Mouse (Mus musculus) gastrocnemius, adult 2 months (tissue): ENCODE measurements around the gene Marveld3. TPM values are rescaled to one million over a fixed set of nuclear protein-coding genes. Genes with fewer than 3 reads are reported as not detected.

Experiments used
- DNase-seq: peaks from one replicate; pipeline ENCODE4 v3.0.0; 2022
- H3K27ac ChIP-seq: fragments of 200-600 bp; 2 replicates; pipeline ENCODE4 v1.8.1; 2022; ENCODE audit warnings: mild to moderate bottlenecking
- H3K4me3 ChIP-seq: fragments of 200-600 bp; 2 replicates; pipeline ENCODE4 v1.8.1; 2022; ENCODE audit warnings: mild to moderate bottlenecking, moderate library complexity
- CTCF ChIP-seq: fragments of 200-600 bp; IDR thresholded peaks from 2 replicates; pipeline ENCODE4 v1.8.1; 2022; ENCODE audit warnings: antibody characterized with exemption, mild to moderate bottlenecking, moderate library complexity
- intact Hi-C: fragments of 180-260 bp; cut with DNase I; formaldehyde crosslinking; loops from one replicate; pipeline ENCODE4 v1.15.1; 2025
- long read RNA-seq, 2 experiments: library from polyadenylated mRNA; stranded (forward); transcript quantifications; one replicate each; pipeline ENCODE4 v2.0.0; 2021
- total RNA-seq, 2 experiments: library from RNA; stranded (reverse); gene quantifications; 2 replicates each; pipeline ENCODE4 v1.2.3; 2021

The Marveld3 gene
- total RNA-seq, result not detected
- long read RNA-seq, experiment 1, result 0 reads
- long read RNA-seq, experiment 2, result 0 reads

- peak; percentile 64 for TF ChIP-seq CTCF
- H3K27ac ChIP-seq, result no peak within 1 kb of the TSS
- H3K4me3 ChIP-seq, result peak within 1 kb of the TSS; percentile 64
- intact Hi-C loops, result no loop called here
- peak; percentile 48 for DNase-seq
Observed at GRCm38 (mm10) chr8:109961693-109962367, at the start of gene Marveld3. Marveld3 (minus strand) TSS chr8:109962203.

- intact Hi-C loops, result loop anchor here (5.0 kb wide), 1 partner anchor 61 kb away; no protein-coding TSS in a partner anchor
- Histone ChIP-seq H3K27ac (no peak overlapping the region), H3K4me3 (no peak overlapping the region)
- peak; percentile 51 for DNase-seq
- peak; percentile 67 for TF ChIP-seq CTCF
Observed at GRCm38 (mm10) chr8:110010868-110011267, 48.9 kb upstream of the Marveld3 start.

DNA sequence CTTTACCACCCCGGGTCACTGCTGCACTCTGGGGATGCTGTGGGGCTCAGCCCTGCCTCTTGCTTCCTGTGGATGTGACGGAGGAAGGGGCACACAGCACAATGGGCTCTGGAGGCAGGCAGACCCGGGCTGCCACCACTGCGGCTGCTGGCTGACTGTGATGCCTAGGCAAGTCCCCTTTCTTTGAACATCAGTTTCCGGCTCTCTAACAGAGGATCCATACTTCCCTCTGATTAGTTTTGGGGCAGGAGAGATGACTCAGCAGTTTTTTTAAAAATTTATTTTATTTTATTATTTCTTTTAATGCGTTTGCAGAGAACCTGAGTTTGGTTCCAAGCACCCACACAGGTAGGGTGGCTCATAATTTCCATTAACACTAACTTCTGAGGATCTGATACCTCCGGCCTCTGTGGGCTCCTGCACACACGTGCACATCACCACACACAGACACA lies 47.0 kb upstream of the Marveld3 start:
- no peak overlapping the region for H3K4me3 ChIP-seq
- H3K27ac ChIP-seq, result no peak overlapping the region
- TF ChIP-seq CTCF, result no peak
- intact Hi-C loops, result no loop called here
- no peak for DNase-seq

DNA sequence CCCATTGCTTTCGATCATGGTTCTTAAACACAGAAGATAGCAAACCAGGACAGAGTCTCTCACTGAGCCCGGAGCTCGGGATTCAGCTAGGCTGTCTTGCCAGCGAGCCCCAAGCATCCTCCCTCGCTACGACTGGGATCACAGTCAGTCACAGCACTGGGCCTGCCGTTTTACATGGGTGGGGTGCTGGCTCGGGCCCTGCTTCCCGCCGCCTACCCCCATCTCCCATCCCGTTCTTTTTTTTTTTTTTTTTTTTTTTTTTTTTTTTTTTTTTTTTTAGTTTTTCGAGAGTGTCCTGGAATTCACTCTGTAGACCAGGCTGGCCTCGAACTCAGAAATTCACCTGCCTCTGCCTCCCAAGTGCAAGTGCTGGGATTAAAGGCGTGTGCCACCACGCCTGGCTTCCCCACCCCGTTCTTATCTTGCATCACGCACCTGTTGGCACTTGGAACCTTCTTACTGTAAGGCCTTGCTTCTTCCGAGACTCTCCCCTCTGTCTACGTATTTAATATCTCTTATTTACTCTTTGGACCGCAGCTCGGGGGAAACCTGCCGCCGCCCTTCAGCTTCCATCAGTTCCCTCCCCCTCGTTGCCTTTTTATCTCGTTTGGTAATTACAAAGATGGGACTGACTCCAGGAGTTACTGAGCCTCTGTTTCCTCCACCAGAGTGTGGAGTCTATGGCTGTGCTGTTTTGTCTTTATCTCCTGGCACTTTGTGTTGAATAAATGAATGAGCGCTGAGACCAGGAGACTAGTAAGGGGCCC lies 46.4 kb upstream of the Marveld3 start:
- no peak for TF ChIP-seq CTCF
- no peak for DNase-seq
- Histone ChIP-seq H3K4me3 (no peak overlapping the region), H3K27ac (no peak overlapping the region)
- intact Hi-C loops, result no loop called here

- no peak for DNase-seq
- Histone ChIP-seq H3K27ac (no peak overlapping the region), H3K4me3 (no peak overlapping the region)
- intact Hi-C loops, result no loop called here
- no peak for TF ChIP-seq CTCF
Observed at GRCm38 (mm10) chr8:110006312-110007023, 44.5 kb upstream of the Marveld3 start.

DNA sequence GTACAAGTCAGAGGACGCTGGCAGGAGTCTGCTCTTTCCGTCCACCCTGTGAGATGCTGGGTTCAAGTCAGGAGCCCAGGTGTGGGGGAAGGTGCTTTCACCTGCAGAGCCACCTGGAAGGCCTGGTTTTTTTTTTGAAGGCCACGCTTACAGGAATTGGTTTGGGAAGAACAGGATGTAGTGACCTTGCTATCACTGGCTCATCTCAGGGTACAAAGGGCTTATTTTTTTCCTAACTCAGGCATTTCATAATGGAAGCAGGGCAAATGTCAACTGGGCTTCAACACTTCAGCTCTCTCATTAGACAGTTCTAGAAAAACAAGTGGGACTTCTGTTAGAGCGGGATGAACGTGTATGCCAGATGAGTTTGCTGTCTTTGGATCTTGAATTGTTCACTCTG lies 42.3 kb upstream of the Marveld3 start:
- no peak for TF ChIP-seq CTCF
- H3K4me3 ChIP-seq, result no peak overlapping the region
- intact Hi-C loops, result no loop called here
- no peak overlapping the region for H3K27ac ChIP-seq
- DNase-seq, result no peak

GRCm38 (mm10) chr8:110002953-110003352 lies 41.0 kb upstream of the Marveld3 start:
- intact Hi-C loops, result no loop called here
- peak; percentile 43 for TF ChIP-seq CTCF
- Histone ChIP-seq H3K4me3 (no peak overlapping the region), H3K27ac (no peak overlapping the region)
- DNase-seq, result peak; percentile 28

DNA sequence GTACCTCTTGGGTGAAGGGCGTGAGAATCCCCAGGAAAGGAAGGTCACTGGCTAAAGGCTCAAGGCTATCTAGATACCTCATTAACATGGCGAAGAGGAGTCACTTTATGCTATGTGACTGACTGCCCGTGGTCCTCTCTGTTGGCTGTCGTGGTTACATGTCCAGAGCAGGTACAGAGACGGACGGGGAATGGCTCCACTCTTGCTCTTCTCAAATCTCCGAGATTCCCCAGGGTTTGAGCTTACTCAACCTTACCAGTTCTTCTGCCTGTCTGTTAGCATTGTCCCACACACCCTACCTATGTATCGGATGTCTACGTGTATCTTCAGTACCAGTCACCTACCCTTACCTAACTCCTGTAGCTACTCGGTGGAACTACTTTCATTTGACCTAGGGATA lies 38.0 kb upstream of the Marveld3 start:
- Histone ChIP-seq H3K4me3 (no peak overlapping the region), H3K27ac (no peak overlapping the region)
- DNase-seq, result no peak
- intact Hi-C loops, result no loop called here
- TF ChIP-seq CTCF, result no peak

DNA sequence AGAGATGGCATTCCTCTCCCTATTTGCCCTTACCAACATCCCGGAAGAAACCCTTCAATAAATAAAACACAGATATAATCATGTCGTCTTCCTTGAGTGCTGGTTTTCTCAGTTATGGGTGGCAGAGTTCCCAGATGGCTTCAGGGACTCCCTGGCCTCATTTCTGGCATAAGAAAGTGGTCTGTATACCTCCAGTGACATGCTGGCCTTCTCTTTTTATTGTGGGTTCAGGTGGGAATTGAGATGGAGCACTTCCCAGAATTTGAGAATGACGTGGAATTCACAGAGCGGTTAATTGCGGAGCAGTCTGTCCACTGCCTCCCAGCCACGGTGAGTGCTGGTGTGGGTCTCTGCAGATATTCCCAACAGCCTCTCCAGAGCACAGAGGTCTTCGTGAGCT lies 36.1 kb upstream of the Marveld3 start:
- no peak overlapping the region for H3K4me3 ChIP-seq
- no peak overlapping the region for H3K27ac ChIP-seq
- intact Hi-C loops, result no loop called here
- no peak for DNase-seq
- no peak for TF ChIP-seq CTCF

GRCm38 (mm10) chr8:109997381-109997780 lies 35.4 kb upstream of the Marveld3 start:
- intact Hi-C loops, result no loop called here
- DNase-seq, result no peak
- no peak overlapping the region for H3K4me3 ChIP-seq

GRCm38 (mm10) chr8:109992951-109993350 lies 30.9 kb upstream of the Marveld3 start:
- no peak for TF ChIP-seq CTCF
- intact Hi-C loops, result no loop called here
- no peak for DNase-seq

More at GRCm38 (mm10) chr8:109997381-109997780, 35.4 kb upstream of the Marveld3 start:
- no peak for TF ChIP-seq CTCF
- no peak overlapping the region for H3K27ac ChIP-seq

DNA sequence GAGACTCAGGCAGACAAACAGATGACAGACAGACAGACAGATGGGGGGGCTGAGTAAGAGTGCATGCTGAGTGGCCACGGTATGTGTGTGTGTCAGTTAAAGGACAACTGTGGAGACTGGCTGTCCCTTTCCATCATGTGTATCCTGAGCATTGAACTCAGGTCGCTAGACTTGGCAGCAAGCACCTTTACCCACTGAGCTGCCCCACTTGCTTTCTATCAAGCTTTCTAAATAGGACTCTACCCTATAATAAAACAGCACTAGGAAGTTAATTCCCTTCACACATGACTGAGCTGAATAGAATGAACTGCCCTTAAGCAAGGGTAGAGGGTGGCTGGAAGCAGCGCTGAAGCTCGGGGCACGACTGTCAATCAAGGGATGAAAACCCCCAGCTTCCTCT lies 30.2 kb upstream of the Marveld3 start:
- DNase-seq, result no peak
- H3K27ac ChIP-seq, result no peak overlapping the region
- no peak for TF ChIP-seq CTCF
- H3K4me3 ChIP-seq, result no peak overlapping the region
- intact Hi-C loops, result no loop called here

More at GRCm38 (mm10) chr8:109992951-109993350, 30.9 kb upstream of the Marveld3 start:
- no peak overlapping the region for H3K27ac ChIP-seq
- no peak overlapping the region for H3K4me3 ChIP-seq

DNA sequence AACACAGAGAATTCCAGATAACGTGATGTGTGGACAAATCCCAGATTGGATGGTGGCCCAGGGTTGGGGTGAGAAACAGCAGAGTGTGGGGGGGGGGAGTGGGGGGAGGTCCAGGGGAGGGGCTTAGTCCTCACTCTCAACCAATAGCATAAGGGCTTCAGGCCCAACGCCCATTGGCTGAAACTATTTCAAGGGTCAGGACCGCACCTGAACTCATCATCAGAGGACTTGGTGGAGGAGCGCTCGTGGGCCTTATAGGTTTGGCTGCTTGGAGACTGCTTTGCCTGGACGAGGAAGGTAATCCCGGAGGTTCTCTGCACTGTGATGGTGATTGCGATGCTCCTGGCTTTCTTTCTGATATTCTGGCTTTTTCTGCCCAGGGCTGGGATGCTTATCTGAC lies 28.2 kb upstream of the Marveld3 start, which contains the start of gene Tat:
Gene Tat, plus strand, starts transcription at position 214 of the 400 bp plus-strand sequence.
- Histone ChIP-seq H3K27ac (no peak within 1 kb of the TSS), H3K4me3 (no peak within 1 kb of the TSS)
- intact Hi-C loops, result no loop called here
- DNase-seq, result no peak
- no peak for TF ChIP-seq CTCF
